Mouse (Mus musculus): Measurements from ENCODE around the gene Ttf1.
A peak's percentile ranks its signal among the peaks of the same experiment; 100 is the strongest.

Gene Ttf1

DNA sequence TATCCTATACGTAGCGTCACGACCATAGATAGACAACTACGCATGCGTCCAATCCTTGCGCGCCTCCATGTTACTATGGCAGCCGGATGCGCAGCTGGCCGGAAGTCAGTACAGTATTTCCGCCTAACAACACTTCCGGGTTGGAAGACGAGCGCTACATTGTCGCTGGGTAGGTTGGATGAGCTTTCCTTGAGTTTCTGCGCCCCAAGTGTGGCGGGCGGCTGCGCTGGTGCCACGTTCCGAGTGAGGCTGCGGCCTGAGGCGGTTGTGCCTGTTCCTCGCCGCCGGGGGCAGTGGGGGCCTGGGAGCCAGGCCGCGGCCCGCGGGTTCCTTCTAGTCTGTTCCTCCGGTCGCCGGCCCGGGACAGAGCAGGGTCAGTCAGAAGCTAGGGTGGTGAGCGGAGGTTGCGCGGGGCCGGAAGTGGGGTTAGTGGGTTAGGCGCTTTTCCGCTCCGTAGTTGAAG is at the start of gene Ttf1:
TSS of gene Ttf1 (plus strand) at position 128 of the 463 bp plus-strand sequence.
- DNase-seq = peak; percentile 93 to 94

- DNase-seq = no peak
Observed at GRCm38 (mm10) chr2:29012523-29012922, 47.5 kb upstream of the Ttf1 start.

GRCm38 (mm10) chr2:29016599-29017587 is 43.2 kb upstream of the Ttf1 start:
- DNase-seq = peak; percentile 12 to 31

DNA sequence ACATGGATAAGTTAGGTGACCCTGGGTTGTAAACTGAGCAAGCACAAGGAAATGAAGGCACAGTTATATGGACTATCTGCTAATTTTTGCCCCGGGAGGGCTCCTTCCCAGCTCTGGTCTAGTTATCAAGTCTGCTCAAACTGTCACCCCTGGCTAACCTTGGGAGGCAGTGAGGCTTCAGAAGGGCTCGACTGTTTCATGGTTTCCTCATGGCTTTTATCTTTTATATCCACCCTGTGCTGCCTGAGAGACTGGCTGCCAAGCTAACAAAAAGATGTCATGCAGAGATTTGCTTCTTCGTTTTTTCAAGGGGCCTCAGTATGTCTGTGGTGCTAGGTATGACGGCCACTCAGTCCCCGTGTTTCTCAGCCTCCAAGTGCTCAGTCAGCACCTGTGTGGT is 41.4 kb upstream of the Ttf1 start:
- DNase-seq = no peak

DNA sequence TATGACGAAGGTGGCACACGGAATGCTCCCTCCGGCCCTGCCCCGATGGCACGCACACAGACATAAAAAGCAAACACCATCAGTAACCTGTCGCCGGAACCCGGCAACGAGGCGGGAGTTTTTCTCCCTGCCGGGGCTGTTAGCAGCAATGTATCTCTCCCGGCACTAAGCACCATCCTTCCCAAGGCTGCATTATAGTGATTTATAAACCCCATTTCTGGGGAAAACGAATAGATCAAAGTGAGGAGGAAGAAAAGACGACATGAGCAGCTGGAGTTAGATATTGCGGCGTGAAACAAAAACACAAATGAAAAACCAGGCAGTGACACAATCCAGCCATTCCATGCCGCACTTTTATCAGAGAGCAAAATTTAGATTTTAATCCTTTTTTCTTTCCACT is 39.0 kb upstream of the Ttf1 start:
- no peak for DNase-seq

GRCm38 (mm10) chr2:29023001-29023400 is 37.1 kb upstream of the Ttf1 start:
- DNase-seq = no peak

DNA sequence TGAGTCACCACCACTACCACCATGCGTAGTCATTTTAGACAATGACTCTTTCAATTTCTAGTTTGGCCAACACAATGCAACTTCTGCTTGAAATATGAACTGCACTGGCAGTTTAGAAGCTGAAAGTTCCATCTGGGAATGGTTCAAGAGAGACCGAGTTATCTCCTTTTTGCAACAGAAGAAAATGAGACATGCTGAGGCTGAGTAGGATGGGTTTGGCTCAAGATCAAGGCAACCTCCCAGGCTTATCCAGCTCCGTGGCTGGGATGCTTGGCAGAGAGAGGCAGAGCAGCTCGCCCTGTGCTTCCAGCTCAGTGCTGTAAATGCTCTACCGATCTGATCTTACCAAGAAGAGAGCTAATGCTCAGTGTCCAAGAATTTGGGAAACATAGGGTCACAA is 34.8 kb upstream of the Ttf1 start:
- DNase-seq = peak; percentile 9 to 15

DNA sequence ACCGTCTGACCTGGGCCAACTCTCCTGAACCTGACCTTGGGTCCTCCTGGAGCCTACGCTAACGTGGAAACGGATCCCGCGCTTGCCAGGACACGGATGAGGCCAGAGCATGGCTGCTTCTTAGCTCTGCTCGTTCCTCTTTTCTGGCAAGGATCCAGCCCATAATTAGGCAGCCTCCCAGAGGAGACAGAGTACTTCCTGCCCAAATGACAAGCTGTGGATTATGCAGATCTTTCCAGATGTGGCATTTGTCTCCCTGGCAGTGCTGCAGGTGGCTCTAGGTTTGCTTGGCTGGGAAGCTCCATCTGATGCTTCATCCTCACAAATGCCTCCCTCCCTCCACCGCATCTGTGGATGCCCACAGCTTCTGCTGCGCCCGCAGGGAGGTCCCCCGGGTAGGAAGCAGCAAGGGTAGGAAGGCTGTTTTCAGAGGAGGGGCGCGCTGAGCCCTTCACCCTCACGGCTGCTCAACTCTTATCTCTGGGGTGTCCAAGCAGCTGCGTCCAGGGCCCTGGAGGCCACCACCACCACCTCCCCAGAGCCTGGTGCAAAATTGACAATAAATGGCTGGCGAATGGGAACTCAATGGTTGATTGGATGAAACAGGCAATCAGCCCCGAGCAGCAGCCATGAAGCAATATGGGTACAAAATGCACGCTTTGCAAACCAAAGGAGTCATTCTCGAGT is 29.9 kb upstream of the Ttf1 start:
- DNase-seq = peak; percentile 12 to 35

DNA sequence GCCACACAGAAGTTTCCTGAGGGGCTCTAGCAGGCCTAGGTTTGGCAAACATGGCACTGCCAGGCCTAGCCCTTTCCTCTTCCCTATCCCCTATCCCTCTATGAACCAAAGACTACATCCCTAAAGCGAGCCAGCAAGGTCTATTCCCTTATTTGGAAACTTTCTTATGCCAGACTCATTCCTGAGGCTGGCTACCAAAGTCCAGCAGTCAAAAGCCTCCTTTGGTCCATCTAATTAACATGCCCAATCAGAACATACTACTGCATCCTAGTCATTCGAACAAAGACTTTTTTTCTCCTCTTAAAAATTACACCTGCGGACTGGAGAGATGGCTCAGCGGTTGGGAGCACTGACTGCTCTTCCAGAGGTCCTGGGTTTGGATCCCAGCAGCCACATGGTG is 28.1 kb upstream of the Ttf1 start:
- DNase-seq = no peak

- no peak for DNase-seq
Observed at GRCm38 (mm10) chr2:29034542-29035475, 25.3 kb upstream of the Ttf1 start.

- DNase-seq = no peak
Observed at GRCm38 (mm10) chr2:29035698-29036097, 24.4 kb upstream of the Ttf1 start.

- DNase-seq = no peak
Observed at GRCm38 (mm10) chr2:29039741-29040140, 20.3 kb upstream of the Ttf1 start.

- DNase-seq = no peak
Observed at GRCm38 (mm10) chr2:29040594-29041476, 19.2 kb upstream of the Ttf1 start.

DNA sequence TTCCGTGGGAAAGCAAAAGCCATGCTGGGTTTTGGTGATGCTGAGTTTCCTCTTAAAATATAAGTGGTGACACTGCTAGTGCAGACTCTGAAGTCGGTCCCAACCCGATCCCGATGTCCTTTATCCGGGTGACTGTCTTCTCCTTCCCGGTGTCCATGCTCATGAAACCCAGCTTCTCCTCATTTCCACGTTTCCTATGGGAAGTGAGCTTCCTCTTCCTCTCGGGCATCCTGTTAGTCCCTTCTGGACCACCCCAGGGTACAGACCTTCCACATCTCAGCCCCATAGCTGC is 18.6 kb upstream of the Ttf1 start:
- no peak for DNase-seq

DNA sequence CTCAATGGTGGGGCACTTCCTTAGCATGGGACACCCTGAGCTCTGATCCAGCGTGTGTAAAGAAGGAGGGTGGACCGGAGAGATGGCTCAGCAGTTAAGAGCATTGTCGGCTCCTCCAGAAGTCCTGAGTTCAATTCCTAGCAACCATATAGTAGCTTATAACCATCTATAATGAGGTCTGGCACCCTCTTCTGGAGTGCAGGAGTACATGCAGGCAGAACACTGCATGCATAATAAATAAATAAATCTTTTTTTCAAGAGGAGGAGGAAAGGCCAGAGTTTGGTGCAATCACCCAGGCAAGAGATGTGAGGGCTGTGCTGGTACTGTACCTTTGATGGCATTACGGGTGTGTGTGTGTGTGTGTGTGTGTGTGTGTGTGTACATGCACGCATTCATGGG is 17.9 kb upstream of the Ttf1 start:
- DNase-seq = no peak

DNA sequence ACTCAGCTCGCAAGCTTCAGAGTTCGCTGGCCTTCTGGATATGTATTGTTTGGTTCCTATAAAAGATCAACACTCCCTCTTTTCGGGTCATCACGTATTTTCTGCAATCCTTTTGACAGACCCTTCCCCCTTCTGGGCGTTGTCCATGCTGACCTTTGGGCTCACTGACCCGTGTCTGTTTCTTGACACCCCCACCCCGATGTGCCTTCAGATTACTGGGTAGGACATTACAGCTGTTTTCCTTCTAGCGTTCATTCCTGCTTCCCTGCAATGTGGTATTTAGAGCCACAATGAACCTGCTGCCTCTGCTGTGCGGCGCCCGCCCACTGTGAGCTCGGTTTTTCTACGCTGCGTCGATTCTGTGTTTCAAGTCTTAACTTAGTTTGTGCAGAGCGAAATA is 13.9 kb upstream of the Ttf1 start:
- DNase-seq = no peak

GRCm38 (mm10) chr2:29051932-29052331 is 8.1 kb upstream of the Ttf1 start:
- no peak for DNase-seq

DNA sequence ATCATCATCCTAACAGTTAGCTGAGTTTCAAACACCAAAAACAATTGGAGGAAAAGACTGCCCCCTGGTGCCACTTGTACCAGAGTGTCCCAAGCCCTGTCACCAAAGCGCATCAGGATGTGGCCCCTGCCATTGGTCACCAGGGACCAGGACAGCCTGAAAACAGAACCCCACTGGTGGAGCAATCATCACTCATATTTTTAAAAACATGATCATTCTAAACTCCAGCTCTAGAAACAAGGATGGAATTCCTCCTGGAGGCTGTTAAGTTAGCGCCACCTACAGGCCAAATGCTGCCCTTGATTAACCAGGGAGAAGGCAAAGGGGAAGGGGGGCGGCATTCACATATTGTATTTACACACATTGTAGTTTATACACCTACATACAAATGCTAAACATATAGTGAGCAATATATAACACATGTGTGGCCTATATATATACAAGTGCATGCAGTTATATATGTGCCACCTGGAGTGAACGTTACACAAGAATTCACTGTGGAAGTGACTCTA is 7.1 kb upstream of the Ttf1 start:
- DNase-seq = peak; percentile 75 to 86

GRCm38 (mm10) chr2:29053802-29054544 is 6.1 kb upstream of the Ttf1 start:
- DNase-seq = peak; percentile 70 to 76

DNA sequence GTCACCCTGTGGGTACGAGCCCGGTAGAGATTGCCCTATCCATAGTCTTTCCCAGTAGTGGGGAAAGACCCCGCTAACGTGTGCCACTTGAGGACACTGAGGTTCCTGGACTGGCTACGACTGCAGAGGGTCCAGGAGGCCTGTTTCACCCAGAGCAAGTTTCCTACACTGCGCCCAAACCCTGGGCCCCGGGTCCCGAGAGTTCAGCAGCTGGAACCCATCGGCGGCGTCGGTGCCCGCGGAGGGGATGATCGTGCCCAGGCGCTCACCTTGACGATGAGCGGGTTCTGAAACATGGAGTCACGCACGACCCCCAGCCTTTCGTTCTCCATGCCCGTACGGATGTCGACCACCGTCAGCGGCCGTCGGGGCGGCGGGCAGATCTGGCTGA is 5.5 kb upstream of the Ttf1 start:
- no peak for DNase-seq

DNA sequence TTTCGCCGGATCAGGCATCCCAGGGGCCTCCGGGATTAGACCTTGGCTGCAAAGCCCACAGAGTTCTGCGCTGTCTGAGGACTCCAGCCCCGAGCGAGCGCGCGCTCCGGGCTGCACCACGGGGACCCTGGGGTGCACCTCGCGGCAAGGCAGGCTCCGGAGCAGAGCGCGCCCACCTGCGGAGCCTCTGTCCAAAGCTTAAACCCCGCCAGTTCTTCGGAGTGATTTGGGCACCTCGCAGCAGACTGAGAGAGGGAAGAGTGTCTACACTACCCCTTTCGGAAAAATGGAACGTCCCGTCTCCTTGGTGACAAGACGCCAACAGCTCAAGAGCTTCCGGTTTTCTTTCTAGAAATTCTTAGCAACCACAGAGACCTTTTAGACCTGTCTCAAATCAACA is 5.1 kb upstream of the Ttf1 start, which contains the start of gene Cfap77:
TSS of gene Cfap77 (minus strand) at position 76 of the 400 bp plus-strand sequence.
- peak; percentile 47 to 65 for DNase-seq

Data from cerebellum, postnatal 14 days (tissue).